Mouse (Mus musculus): Measurements from ENCODE around the gene Polr3gl. TPM values are rescaled to one million over a fixed set of nuclear protein-coding genes. Genes with fewer than 3 reads are reported as not detected.

The Polr3gl gene
- 17.1 and 20.0 TPM in 2 replicates for polyA plus RNA-seq (2021; fragmentation: Nextera tagmentation)
- long read RNA-seq, experiment 1, transcript Polr3gl-201 (8 exons, 1,427 nt): major isoform, 53 of 70 reads
- long read RNA-seq, experiment 1, partial matches to known transcripts: 2 of 70 reads
- long read RNA-seq, experiment 1, other reads (novel, unspliced or antisense): 14 of 70 reads
- long read RNA-seq, experiment 2, transcript Polr3gl-201 (8 exons, 1,427 nt): major isoform, 5 of 18 reads
- long read RNA-seq, experiment 2, partial matches to known transcripts: 6 of 18 reads
- long read RNA-seq, experiment 2, other reads (novel, unspliced or antisense): 4 of 18 reads

GRCm38 (mm10) chr3:96593790-96594560 lies at the start of gene Polr3gl:
TSS of gene Polr3gl (minus strand) at chr3:96594181.

DNA sequence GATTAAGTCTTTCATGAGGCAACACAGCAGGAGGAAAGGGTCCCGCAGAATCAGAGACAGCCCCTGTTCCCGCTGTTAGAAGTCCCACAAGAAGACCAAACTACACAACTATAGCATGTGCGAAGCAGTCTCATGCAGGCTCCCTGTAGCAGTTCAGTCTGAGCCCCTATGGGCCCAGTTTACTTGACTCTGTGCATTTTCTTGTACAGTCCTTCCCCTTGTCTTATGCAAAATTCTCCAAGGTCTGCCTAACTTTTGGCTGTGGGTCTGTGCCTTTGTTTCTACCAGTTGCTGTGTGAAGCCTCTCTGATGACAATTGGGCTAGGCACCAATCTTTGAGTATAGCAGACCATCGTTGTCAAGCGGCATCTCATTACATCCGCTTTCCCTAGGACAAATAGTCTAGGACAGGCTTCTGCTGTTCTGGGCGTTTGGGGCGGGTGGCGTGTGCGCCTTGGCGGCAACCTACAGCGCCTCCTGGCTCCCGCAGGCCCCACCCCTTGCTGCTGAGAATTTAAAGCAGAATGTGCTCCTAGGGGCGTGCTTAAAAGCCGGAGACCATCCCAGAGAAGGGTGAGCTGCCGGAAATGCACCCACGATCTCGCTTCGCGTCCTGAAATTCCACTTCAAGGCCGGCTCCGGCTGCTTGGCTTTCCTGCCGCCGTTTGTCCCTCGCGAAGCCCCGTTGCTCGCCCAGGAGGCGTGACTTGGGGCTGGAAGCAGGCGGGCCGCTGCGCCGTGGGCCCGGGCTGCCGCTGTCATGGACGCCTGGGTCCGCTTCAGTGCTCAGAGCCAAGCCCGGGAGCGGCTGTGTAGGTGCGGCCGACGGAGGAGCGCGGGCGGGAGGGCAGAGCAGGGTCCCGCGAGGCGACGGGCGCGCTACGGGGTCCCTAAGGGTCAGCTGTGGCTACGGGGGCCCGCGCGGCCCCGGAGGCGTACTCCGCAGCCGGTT lies 41.2 kb upstream of the Polr3gl start, which contains the start of the genes Pex11b and Gm42957:
Pex11b (plus strand) TSS at position 449 of the 952 bp plus-strand sequence.
Gm42957 (plus strand) TSS at position 547 of the 952 bp plus-strand sequence.

DNA sequence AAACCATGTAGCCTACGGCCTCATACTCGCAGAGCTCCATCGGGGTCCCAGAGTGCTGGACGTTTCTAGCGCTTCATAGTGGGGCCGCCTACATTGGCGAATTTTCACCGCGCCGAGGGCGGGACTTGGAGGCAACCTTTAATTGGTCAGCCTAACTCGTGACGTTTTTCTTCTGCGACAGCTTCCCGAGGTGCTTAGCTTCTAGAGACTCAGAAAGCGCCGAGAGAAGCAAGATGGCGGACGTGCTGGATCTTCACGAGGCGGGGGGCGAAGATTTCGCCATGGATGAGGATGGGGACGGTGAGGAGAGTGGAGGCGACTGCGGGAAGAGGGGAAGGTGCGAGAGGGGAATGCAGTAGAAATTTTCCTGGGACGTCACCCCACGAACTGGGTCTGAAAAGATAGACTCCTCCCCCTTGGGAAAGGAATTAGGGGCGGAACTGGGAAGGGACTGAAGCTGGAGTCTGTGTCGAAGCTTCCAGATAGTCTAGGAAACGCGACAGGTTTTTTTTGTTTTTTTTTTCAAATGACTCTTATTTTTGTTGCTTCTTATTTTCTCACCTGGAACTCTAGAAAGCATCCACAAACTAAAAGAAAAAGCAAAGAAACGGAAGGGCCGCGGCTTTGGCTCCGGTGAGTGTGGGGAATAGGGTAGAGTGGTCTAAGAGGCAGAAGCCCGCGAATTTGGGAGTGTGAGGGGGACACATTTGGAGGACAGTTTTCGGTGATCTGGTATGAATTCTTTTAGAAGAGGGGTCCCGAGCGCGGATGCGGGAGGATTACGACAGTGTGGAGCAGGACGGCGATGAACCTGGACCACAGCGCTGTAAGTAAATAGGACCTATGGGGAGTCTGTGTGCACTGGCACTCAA lies 36.0 kb upstream of the Polr3gl start, which contains the start of gene Rbm8a:
Rbm8a (plus strand) TSS at position 205 of the 872 bp plus-strand sequence.

GRCm38 (mm10) chr3:96600639-96601250 lies 6.8 kb upstream of the Polr3gl start, which contains the start of gene Lix1l:
TSS of gene Lix1l (plus strand) at chr3:96601149.

DNA sequence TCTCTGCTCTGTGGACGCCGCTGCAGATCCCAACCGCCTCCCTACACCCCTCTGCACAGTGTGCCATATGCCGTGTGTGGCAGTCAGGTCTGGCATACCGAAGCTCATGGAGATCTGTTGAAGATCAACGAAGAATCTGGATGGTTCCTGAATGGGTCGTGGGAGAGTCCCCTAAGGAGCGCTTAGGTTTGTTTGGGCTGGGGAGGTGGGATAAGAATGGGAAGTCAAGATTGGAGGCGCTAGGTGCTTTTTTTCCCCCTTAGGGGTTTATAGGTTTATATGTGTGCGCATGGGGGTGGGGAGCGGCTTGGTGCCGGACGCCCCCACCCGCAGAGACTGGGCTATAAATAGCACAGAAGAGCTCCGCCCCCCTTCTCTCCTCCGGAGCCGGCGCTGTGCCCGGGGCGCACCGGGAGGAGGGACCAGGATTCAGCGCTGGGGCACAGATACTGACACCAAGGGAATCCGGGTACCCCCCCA lies 2.3 kb upstream of the Polr3gl start, which contains the start of gene Ankrd34a:
Ankrd34a (plus strand) TSS at position 409 of the 480 bp plus-strand sequence.

GRCm38 (mm10) chr3:96576690-96577541 lies 17.1 kb downstream of the Polr3gl start, which contains the start of gene Gm16253:
TSS of gene Gm16253 (plus strand) at chr3:96576984.

GRCm38 (mm10) chr3:96557694-96558093 lies 36.3 kb downstream of the Polr3gl start, which contains the start of gene Txnip:
TSS of gene Txnip (plus strand) at chr3:96557957.

Other genes with a start within 250 kb of the Polr3gl start
- not detected in 2 replicates for gene BC107364, start 141.9 kb downstream of the Polr3gl start, polyA plus RNA-seq (2021; fragmentation: Nextera tagmentation)
- gene Hfe2, start 69.0 kb downstream of the Polr3gl start, polyA plus RNA-seq (2021; fragmentation: Nextera tagmentation): 0.94 and 1.7 TPM in 2 replicates
- 4.3 and 4.7 TPM in 2 replicates for gene Txnip, start 36.2 kb downstream of the Polr3gl start, polyA plus RNA-seq (2021; fragmentation: Nextera tagmentation)
- 0.40 and 0.42 TPM in 2 replicates for gene Gm16253, start 17.2 kb downstream of the Polr3gl start, polyA plus RNA-seq (2021; fragmentation: Nextera tagmentation)
- gene Ankrd34a, start 2.5 kb upstream of the Polr3gl start, polyA plus RNA-seq (2021; fragmentation: Nextera tagmentation): 28.3 and 55.7 TPM in 2 replicates
- gene Lix1l, start 7.0 kb upstream of the Polr3gl start, polyA plus RNA-seq (2021; fragmentation: Nextera tagmentation): 1.2 TPM in 2 replicates
- gene Rbm8a, start 35.8 kb upstream of the Polr3gl start, polyA plus RNA-seq (2021; fragmentation: Nextera tagmentation): 21.6 and 35.1 TPM in 2 replicates
- 86.5 and 102 TPM in 2 replicates for gene Pex11b, start 41.2 kb upstream of the Polr3gl start, polyA plus RNA-seq (2021; fragmentation: Nextera tagmentation)
- gene Gm42957, start 41.3 kb upstream of the Polr3gl start, polyA plus RNA-seq (2021; fragmentation: Nextera tagmentation): not detected in 2 replicates
- 0.05 and 0.06 TPM in 2 replicates for gene Itga10, start 51.4 kb upstream of the Polr3gl start, polyA plus RNA-seq (2021; fragmentation: Nextera tagmentation)
- 6.1 and 6.7 TPM in 2 replicates for gene Ankrd35, start 76.0 kb upstream of the Polr3gl start, polyA plus RNA-seq (2021; fragmentation: Nextera tagmentation)
- 10.8 and 15.6 TPM in 2 replicates for gene Pias3, start 102.2 kb upstream of the Polr3gl start, polyA plus RNA-seq (2021; fragmentation: Nextera tagmentation)
- gene Nudt17, start 114.4 kb upstream of the Polr3gl start, polyA plus RNA-seq (2021; fragmentation: Nextera tagmentation): 10.7 and 12.3 TPM in 2 replicates
- 18.8 and 21.4 TPM in 2 replicates for gene Polr3c, start 133.4 kb upstream of the Polr3gl start, polyA plus RNA-seq (2021; fragmentation: Nextera tagmentation)
- gene Rnf115, start 133.5 kb upstream of the Polr3gl start, polyA plus RNA-seq (2021; fragmentation: Nextera tagmentation): 31.0 and 64.8 TPM in 2 replicates
- 0.16 TPM in 1 of 2 replicates, not detected in the other for gene Pdzk1, start 235.1 kb upstream of the Polr3gl start, polyA plus RNA-seq (2021; fragmentation: Nextera tagmentation)
- gene Cd160, start 235.2 kb upstream of the Polr3gl start, polyA plus RNA-seq (2021; fragmentation: Nextera tagmentation): 0.07 and 0.11 TPM in 2 replicates